Mouse (Mus musculus) limb, embryonic 10.5 days (tissue): Measurements from ENCODE around the gene Tex14. TPM values are rescaled to one million over a fixed set of nuclear protein-coding genes. Genes with fewer than 3 reads are reported as not detected.

Source experiments
- DNase-seq: peaks from one replicate; pipeline ENCODE4 v3.0.0-alpha.2; 2017; ENCODE audit warnings: low spot score
- H3K27ac ChIP-seq: fragments of 300-500 bp; sonication (generic); 2 replicates; pipeline ENCODE4 v1.5.1; 2016; ENCODE audit warnings: mild to moderate bottlenecking
- H3K27me3 ChIP-seq: fragments of 300-500 bp; sonication (generic); 2 replicates; pipeline ENCODE4 v1.6.1; 2016; ENCODE audit warnings: low read depth, mild to moderate bottlenecking; ENCODE audit not compliant: poor library complexity, severe bottlenecking
- H3K36me3 ChIP-seq: fragments of 300-500 bp; sonication (generic); 2 replicates; pipeline ENCODE4 v1.6.1; 2016; ENCODE audit warnings: mild to moderate bottlenecking, moderate library complexity
- H3K4me1 ChIP-seq: fragments of 300-500 bp; sonication (generic); 2 replicates; pipeline ENCODE4 v1.6.1; 2016
- H3K4me3 ChIP-seq: fragments of 300-500 bp; sonication (generic); 2 replicates; pipeline ENCODE4 v1.5.1; 2016; ENCODE audit warnings: mild to moderate bottlenecking, moderate library complexity
- H3K9me3 ChIP-seq: fragments of 300-500 bp; sonication (generic); replicated peaks from 2 replicates; pipeline ENCODE4 v1.6.1; 2016; ENCODE audit warnings: mild to moderate bottlenecking
- WGBS: fragments of 180-500 bp; shearing (Covaris S2); methylation state at CpG from one replicate; pipeline ENCODE4 v1.1.7; 2016; 5-methylcytosine and 5-hydroxymethylcytosine counted together
- polyA plus RNA-seq: library from polyadenylated mRNA; unstranded; fragments of >200 nt; fragmentation: Nextera tagmentation; extraction: Ambion mirVana; gene quantifications from 2 replicates; pipeline ENCODE4 v1.2.1, GENCODE M21; 2016

Gene Tex14
- polyA plus RNA-seq, 1 experiment from 2014 or later = 0.16 TPM

- Histone ChIP-seq H3K4me3 (peak overlapping the region; percentile 73), H3K4me1 (peaks cover 27% of the 10 kb centered on the region), H3K27ac (peak overlapping the region; percentile 73), H3K36me3 (no peaks in the 10 kb centered on the region), H3K27me3 (peaks cover 38% of the 10 kb centered on the region), H3K9me3 (no peaks in the 10 kb centered on the region)
- under 1% methylated on average over 40 of the region's 40 CpGs for WGBS
- peak; percentile 79 for DNase-seq
Observed at GRCm38 (mm10) chr11:87578249-87578962, 173.5 kb downstream of the Tex14 start.

GRCm38 (mm10) chr11:87578963-87579601 is 174.2 kb downstream of the Tex14 start:
- Histone ChIP-seq H3K27me3 (peaks cover 38% of the 10 kb centered on the region), H3K9me3 (no peaks in the 10 kb centered on the region), H3K27ac (no peak overlapping the region), H3K36me3 (no peaks in the 10 kb centered on the region), H3K4me1 (peaks cover 27% of the 10 kb centered on the region), H3K4me3 (peak overlapping the region; percentile 73)
- no peak for DNase-seq
- 18% methylated on average over 10 of the region's 10 CpGs for WGBS

GRCm38 (mm10) chr11:87579713-87580112 is 174.8 kb downstream of the Tex14 start:
- WGBS = 45% methylated on average over 1 of the region's 1 CpGs
- H3K4me3 ChIP-seq = no peak overlapping the region
- no peak overlapping the region for H3K27ac ChIP-seq
- peaks cover 27% of the 10 kb centered on the region for H3K4me1 ChIP-seq
- peaks cover 38% of the 10 kb centered on the region for H3K27me3 ChIP-seq
- no peak for DNase-seq
- no peaks in the 10 kb centered on the region for H3K9me3 ChIP-seq
- H3K36me3 ChIP-seq = no peaks in the 10 kb centered on the region

- Histone ChIP-seq H3K36me3 (no peaks in the 10 kb centered on the region), H3K27ac (no peak overlapping the region), H3K4me3 (no peak overlapping the region), H3K27me3 (peaks cover 38% of the 10 kb centered on the region), H3K9me3 (no peaks in the 10 kb centered on the region), H3K4me1 (peaks cover 27% of the 10 kb centered on the region)
- WGBS = 65% methylated on average over 10 of the region's 10 CpGs
- no peak for DNase-seq
Observed at GRCm38 (mm10) chr11:87580543-87581085, 175.7 kb downstream of the Tex14 start.

DNA sequence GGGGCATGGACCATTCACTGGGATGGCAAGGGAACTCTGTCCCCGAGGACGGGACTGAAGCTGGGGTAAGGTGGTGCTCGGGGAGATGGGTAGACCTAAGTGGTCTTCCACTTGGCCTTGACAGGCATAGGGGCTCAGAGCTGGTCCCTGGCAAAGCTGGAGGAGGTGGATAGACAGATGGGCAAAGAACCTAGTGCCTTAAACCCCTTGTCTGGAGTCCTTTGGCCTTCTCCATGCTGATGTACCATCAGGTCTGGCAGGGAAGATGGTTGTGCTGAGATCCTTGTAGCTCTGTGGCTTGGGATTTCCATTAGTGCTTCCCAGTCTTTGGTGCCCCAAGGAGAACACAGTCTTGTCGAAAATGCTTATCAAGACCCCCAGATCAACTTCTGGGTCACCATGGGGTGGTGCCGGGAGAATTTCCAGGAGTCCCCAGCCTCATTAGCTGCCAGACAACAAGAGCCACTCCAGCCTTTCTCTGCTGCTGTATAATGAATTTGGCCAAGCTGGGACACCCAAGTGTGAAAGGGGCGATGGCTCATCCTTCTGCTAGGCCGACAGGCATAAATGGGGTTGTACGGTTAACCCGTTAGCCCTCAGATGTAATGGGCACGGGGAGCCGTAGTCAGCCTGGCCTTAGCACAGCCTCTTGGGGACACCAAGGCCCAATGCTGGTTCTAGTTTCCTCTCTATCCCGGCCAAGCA is 176.4 kb downstream of the Tex14 start:
- Histone ChIP-seq H3K27me3 (peaks cover 36% of the 10 kb centered on the region), H3K36me3 (no peaks in the 10 kb centered on the region), H3K9me3 (no peaks in the 10 kb centered on the region), H3K4me1 (peaks cover 27% of the 10 kb centered on the region), H3K4me3 (no peak overlapping the region), H3K27ac (no peak overlapping the region)
- DNase-seq = no peak
- WGBS = 88% methylated on average over 12 of the region's 12 CpGs

DNA sequence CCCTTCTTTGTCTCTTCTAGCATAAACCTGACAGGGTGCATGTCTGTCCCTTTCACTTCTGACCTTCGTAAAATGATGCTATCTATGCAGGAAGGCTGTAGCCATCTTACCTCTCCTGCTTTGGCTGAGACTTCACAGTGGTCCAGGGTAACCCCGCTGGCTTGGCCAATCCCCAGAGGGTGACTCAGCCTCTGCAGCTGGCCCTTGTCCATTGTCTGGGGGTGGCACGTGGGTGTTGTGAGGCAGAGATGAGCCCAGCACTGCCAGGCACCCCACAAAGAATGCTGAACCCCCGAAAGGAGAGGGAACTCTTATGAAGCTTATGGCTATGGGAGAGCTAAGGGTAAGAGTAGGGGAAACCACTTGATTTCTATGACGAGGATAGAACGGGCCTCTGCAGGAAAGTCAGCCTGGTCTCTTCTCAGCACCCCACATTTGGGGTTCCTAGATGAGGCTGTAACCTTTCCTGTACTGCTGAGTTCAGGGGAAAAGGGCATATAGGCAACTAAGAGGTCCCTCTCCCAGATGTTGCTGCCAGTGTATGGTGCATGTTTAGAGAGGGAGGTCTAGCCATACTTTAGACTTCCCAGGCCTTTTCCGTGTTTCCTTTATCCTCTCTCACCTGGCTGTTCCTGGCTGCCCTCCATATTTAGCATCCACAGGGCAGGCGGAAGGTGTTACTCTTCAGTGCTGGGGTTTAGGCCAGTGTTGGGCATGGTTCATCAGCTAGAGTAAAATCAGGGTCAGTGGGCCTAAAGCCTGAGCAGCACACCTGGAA is 177.3 kb downstream of the Tex14 start:
- H3K36me3 ChIP-seq = no peaks in the 10 kb centered on the region
- 83% methylated on average over 8 of the region's 8 CpGs for WGBS
- H3K4me1 ChIP-seq = peaks cover 27% of the 10 kb centered on the region
- peaks cover 28% of the 10 kb centered on the region for H3K27me3 ChIP-seq
- no peak overlapping the region for H3K27ac ChIP-seq
- no peak overlapping the region for H3K4me3 ChIP-seq
- no peak for DNase-seq
- no peaks in the 10 kb centered on the region for H3K9me3 ChIP-seq

DNA sequence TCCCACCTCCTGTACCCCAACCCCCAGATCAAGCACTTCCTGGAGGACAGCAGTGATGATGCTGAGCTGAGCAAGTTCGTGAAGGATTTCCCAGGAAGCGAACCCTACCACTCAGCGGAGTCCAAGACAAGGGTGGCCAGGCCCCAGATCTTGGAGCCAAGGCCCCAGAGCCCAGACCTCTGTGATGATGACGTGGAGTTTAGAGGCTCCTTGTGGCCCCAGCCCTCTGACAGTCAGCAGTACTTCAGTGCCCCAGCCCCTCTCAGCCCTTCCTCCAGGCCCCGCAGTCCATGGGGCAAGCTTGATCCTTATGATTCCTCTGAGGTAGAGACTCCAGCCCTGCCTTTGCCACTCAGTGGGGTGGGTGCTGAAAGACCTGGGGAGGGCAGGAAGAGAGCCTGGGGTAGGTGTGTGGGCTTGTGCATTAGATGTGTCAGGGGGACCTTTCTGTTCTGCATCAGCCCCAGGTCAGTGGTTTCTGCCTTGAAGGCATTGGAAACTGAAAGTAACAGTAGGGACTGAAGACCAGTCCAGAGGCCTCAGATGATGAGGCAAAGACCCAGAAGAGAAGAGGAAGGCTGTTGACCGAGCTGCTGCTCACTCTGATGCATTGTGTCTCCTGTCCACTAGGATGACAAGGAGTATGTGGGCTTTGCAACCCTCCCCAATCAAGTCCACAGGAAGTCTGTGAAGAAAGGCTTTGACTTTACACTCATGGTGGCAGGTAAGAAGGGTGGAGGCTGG is 178.6 kb downstream of the Tex14 start:
- no peak overlapping the region for H3K27ac ChIP-seq
- H3K36me3 ChIP-seq = no peaks in the 10 kb centered on the region
- DNase-seq = no peak
- no peak overlapping the region for H3K4me3 ChIP-seq
- peaks cover 16% of the 10 kb centered on the region for H3K4me1 ChIP-seq
- H3K27me3 ChIP-seq = peaks cover 22% of the 10 kb centered on the region; the same call in 1 of the 2 replicates
- 85% methylated on average over 6 of the region's 6 CpGs for WGBS
- no peaks in the 10 kb centered on the region for H3K9me3 ChIP-seq

DNA sequence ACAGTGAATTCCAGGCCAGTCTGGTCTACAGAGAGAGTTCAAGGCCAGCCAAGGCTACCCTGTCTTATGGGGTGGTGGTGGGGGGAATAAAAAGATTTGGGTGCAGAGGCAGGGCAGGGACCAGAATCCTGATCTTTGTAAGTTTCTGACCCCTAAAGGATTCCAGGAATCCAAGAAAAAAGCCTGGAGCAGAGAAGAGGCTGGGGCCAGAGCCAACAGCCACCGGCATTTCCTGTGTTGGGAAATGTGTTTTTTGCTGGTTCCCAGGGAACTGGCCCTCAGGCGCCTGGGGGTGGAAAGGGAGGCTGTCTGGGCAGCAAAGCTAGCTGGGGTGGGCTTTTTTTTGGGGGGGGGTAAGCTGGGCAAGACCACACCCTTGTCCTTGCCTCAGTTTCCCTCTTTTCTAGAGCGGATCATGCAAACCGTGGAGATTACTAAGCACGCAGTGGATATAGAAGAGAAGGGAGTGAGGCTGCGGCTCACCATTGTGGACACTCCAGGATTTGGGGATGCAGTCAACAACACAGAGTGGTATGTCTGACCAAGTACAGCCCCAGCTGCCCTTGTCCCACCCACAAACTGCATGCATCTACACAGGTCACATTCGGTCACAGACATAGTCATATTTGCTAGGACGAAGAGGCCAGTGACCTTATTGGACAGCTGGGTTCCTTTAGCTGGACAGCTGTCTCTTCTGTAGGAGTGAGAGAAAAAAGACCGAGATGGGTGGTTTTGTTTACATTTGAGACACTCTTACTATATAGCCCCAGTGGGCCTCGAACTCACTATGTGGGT is 180.0 kb downstream of the Tex14 start:
- Histone ChIP-seq H3K4me3 (no peak overlapping the region), H3K27ac (no peak overlapping the region), H3K4me1 (peaks cover 17% of the 10 kb centered on the region), H3K36me3 (no peaks in the 10 kb centered on the region), H3K27me3 (peaks cover 13% of the 10 kb centered on the region; the same call in 1 of the 2 replicates), H3K9me3 (no peaks in the 10 kb centered on the region)
- WGBS = 89% methylated on average over 10 of the region's 10 CpGs
- no peak for DNase-seq

DNA sequence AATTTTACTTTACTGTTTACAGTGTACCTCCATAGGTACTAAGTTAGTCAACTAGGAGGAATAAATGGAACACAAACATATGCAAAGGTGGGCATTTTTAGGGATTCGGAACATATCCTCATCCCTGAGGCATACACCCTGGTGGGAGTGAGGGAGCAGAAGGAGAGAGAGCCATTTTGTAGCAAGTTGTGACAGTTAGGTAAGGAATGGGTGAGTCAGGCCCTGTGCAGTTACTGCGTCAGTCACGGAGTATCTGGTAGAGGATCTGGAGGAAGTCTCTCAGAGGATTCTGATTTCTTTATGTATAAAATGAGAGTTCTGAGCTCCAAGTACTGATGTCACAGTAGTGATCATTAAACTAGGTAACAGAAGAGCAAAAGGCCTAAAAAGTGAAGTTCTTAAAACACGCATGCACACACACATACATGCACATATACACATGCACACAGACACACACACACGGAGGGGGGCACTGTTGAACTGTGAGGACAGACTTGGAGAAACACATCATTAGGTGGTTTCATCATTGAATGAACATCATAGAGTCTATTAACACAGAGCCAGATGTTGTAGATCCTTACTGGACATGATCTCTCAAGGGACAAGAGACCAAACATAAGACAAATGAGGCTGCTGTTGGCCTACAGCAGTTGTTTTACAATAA is 182.5 kb downstream of the Tex14 start:
- H3K4me3 ChIP-seq = no peak overlapping the region
- H3K4me1 ChIP-seq = peaks cover 29% of the 10 kb centered on the region
- no peaks in the 10 kb centered on the region for H3K36me3 ChIP-seq
- H3K9me3 ChIP-seq = no peaks in the 10 kb centered on the region
- no peaks in the 10 kb centered on the region for H3K27me3 ChIP-seq
- no peak overlapping the region for H3K27ac ChIP-seq
- no peak for DNase-seq
- WGBS = 95% methylated on average over 5 of the region's 5 CpGs

- H3K36me3 ChIP-seq = peaks cover 12% of the 10 kb centered on the region
- H3K27me3 ChIP-seq = no peaks in the 10 kb centered on the region
- no peak for DNase-seq
- peaks cover 46% of the 10 kb centered on the region for H3K4me1 ChIP-seq
- WGBS = 89% methylated on average over 8 of the region's 8 CpGs
- no peak overlapping the region for H3K27ac ChIP-seq
- peak overlapping the region; percentile 80; the same call in 1 of the 2 replicates for H3K4me3 ChIP-seq
- H3K9me3 ChIP-seq = no peaks in the 10 kb centered on the region
Observed at GRCm38 (mm10) chr11:87589605-87590004, 184.7 kb downstream of the Tex14 start.
